Mouse (Mus musculus) neural tube, embryonic 11.5 days (tissue): ENCODE results near the gene Mkrn2. TPM values are rescaled to one million over a fixed set of nuclear protein-coding genes. Genes with fewer than 3 reads are reported as not detected.

Experiments
- ATAC-seq: fragments of 200-750 bp; cut with Nextera tagmentation; 2 replicates; pipeline ENCODE4 v1.8.0; 2017; ENCODE audit warnings: moderate number of reproducible peaks, mild to moderate bottlenecking, moderate TSS enrichment, moderate library complexity; ENCODE audit not compliant: insufficient read depth, low FRiP score, low TSS enrichment
- DNase-seq: peaks from one replicate; pipeline ENCODE4 v3.0.0-alpha.2; 2015; ENCODE audit warnings: low spot score
- H3K27ac ChIP-seq: fragments of 300-500 bp; sonication (generic); 2 replicates; pipeline ENCODE4 v1.5.1; 2014; ENCODE audit warnings: low read depth, mild to moderate bottlenecking, low read length
- H3K27me3 ChIP-seq: fragments of 300-500 bp; sonication (generic); 2 replicates; pipeline ENCODE4 v1.6.1; 2014; ENCODE audit warnings: mild to moderate bottlenecking, low read length, mixed read lengths; ENCODE audit not compliant: control insufficient read depth, insufficient read depth
- H3K36me3 ChIP-seq: fragments of 300-500 bp; sonication (generic); 2 replicates; pipeline ENCODE4 v1.6.1; 2014; ENCODE audit warnings: mild to moderate bottlenecking, low read length, moderate library complexity, mixed read lengths; ENCODE audit not compliant: control insufficient read depth, insufficient read depth
- H3K4me1 ChIP-seq: fragments of 300-500 bp; sonication (generic); 2 replicates; pipeline ENCODE4 v1.6.1; 2014; ENCODE audit warnings: low read length, mixed read lengths; ENCODE audit not compliant: control insufficient read depth, insufficient read depth
- H3K4me2 ChIP-seq: fragments of 300-500 bp; sonication (generic); 2 replicates; pipeline ENCODE4 v1.6.1; 2014; ENCODE audit warnings: low read depth, mild to moderate bottlenecking, moderate library complexity
- H3K4me3 ChIP-seq: fragments of 300-500 bp; sonication (generic); 2 replicates; pipeline ENCODE4 v1.5.1; 2014; ENCODE audit warnings: low read depth, low read length
- H3K9ac ChIP-seq: fragments of 300-500 bp; sonication (generic); 2 replicates; pipeline ENCODE4 v1.6.1; 2014; ENCODE audit warnings: mild to moderate bottlenecking, low read length
- H3K9me3 ChIP-seq: fragments of 300-500 bp; sonication (generic); 2 replicates; pipeline ENCODE4 v1.6.1; 2016; ENCODE audit warnings: low read length; ENCODE audit not compliant: control insufficient read depth
- WGBS: fragments of 180-500 bp; shearing (Covaris S2); extraction: QIAGEN DNeasy Blood & Tissue Kit; methylation state at CpG from one replicate; pipeline ENCODE4 v1.1.7; 2014; 5-methylcytosine and 5-hydroxymethylcytosine counted together
- polyA plus RNA-seq: library from polyadenylated mRNA; unstranded; fragments of >200 nt; fragmentation: Nextera tagmentation; extraction: Ambion mirVana; gene quantifications from 2 replicates; pipeline ENCODE4 v1.2.1, GENCODE M21; 2014

The Mkrn2 gene
- polyA plus RNA-seq, 1 experiment from 2014 or later = 33.1 TPM

GRCm38 (mm10) chr6:115650476-115651427 lies 49.0 kb downstream of the Mkrn2 start:
- DNase-seq (no peak), ATAC-seq (no peak)
- H3K4me1 ChIP-seq = peaks cover 3% of the 10 kb centered on the region; the same call in 1 of the 2 replicates
- no peak overlapping the region for H3K4me3 ChIP-seq
- H3K36me3 ChIP-seq = no peaks in the 10 kb centered on the region
- H3K27ac ChIP-seq = no peak overlapping the region
- no peaks in the 10 kb centered on the region for H3K9me3 ChIP-seq
- 52% methylated on average over 5 of the region's 5 CpGs for WGBS
- no peak overlapping the region for H3K9ac ChIP-seq
- no peak overlapping the region for H3K4me2 ChIP-seq
- no peaks in the 10 kb centered on the region for H3K27me3 ChIP-seq

- Histone ChIP-seq H3K9me3 (no peaks in the 10 kb centered on the region), H3K4me2 (no peak overlapping the region), H3K9ac (no peak overlapping the region), H3K36me3 (no peaks in the 10 kb centered on the region), H3K27me3 (no peaks in the 10 kb centered on the region), H3K4me1 (peaks cover 3% of the 10 kb centered on the region; the same call in 1 of the 2 replicates), H3K27ac (no peak overlapping the region), H3K4me3 (no peak overlapping the region)
- ATAC-seq = no peak
- DNase-seq = no peak
Measured at GRCm38 (mm10) chr6:115651719-115652118, 50.0 kb downstream of the Mkrn2 start.

- Histone ChIP-seq H3K27ac (no peak overlapping the region), H3K9ac (no peak overlapping the region), H3K4me1 (peaks cover 3% of the 10 kb centered on the region; the same call in 1 of the 2 replicates), H3K36me3 (no peaks in the 10 kb centered on the region), H3K4me3 (no peak overlapping the region), H3K4me2 (no peak overlapping the region), H3K27me3 (no peaks in the 10 kb centered on the region), H3K9me3 (no peaks in the 10 kb centered on the region)
- WGBS = 47% methylated on average over 2 of the region's 2 CpGs
- no peak for ATAC-seq
- DNase-seq = no peak
Measured at GRCm38 (mm10) chr6:115653939-115654338, 52.2 kb downstream of the Mkrn2 start.

- Histone ChIP-seq H3K36me3 (no peaks in the 10 kb centered on the region), H3K4me3 (no peak overlapping the region), H3K4me2 (no peak overlapping the region), H3K4me1 (no peaks in the 10 kb centered on the region), H3K9ac (no peak overlapping the region), H3K27ac (no peak overlapping the region), H3K9me3 (no peaks in the 10 kb centered on the region), H3K27me3 (no peaks in the 10 kb centered on the region)
- ATAC-seq (no peak), DNase-seq (no peak)
Measured at GRCm38 (mm10) chr6:115658802-115659201, 57.1 kb downstream of the Mkrn2 start.

GRCm38 (mm10) chr6:115664268-115664667 lies 62.6 kb downstream of the Mkrn2 start:
- Histone ChIP-seq H3K4me3 (no peak overlapping the region), H3K9ac (no peak overlapping the region), H3K9me3 (no peaks in the 10 kb centered on the region), H3K36me3 (no peaks in the 10 kb centered on the region), H3K4me2 (no peak overlapping the region), H3K27ac (no peak overlapping the region), H3K4me1 (no peaks in the 10 kb centered on the region), H3K27me3 (no peaks in the 10 kb centered on the region)
- 95% methylated on average over 3 of the region's 3 CpGs for whole genome bisulfite sequencing
- DNase-seq (no peak), ATAC-seq (no peak)

GRCm38 (mm10) chr6:115666641-115667040 lies 64.9 kb downstream of the Mkrn2 start:
- Histone ChIP-seq H3K27me3 (no peaks in the 10 kb centered on the region), H3K9me3 (no peaks in the 10 kb centered on the region), H3K36me3 (no peaks in the 10 kb centered on the region), H3K4me2 (no peak overlapping the region), H3K9ac (no peak overlapping the region), H3K27ac (no peak overlapping the region), H3K4me1 (no peaks in the 10 kb centered on the region), H3K4me3 (no peak overlapping the region)
- ATAC-seq (no peak), DNase-seq (no peak)
- 90% methylated on average over 4 of the region's 4 CpGs for WGBS

Other genes starting within 250 kb of the Mkrn2 start
- gene Pparg, start 241.0 kb upstream of the Mkrn2 start, polyA plus RNA-seq = 0.19 TPM in 1 of 2 replicates, not detected in the other
- 30.5 and 31.5 TPM in 2 replicates for gene Tsen2, start 57.2 kb upstream of the Mkrn2 start, polyA plus RNA-seq
- 0.12 TPM in 1 of 2 replicates, not detected in the other for gene Mkrn2os, start 9.3 kb upstream of the Mkrn2 start, polyA plus RNA-seq
- 158 and 161 TPM in 2 replicates for gene Raf1, start 74.7 kb downstream of the Mkrn2 start, polyA plus RNA-seq
- gene Tmem40, start 160.5 kb downstream of the Mkrn2 start, polyA plus RNA-seq = 2.0 and 2.3 TPM in 2 replicates
- 37.7 and 37.9 TPM in 2 replicates for gene Cand2, start 172.6 kb downstream of the Mkrn2 start, polyA plus RNA-seq
- gene Rpl32, start 206.8 kb downstream of the Mkrn2 start, polyA plus RNA-seq = 1,610 and 1,750 TPM in 2 replicates
- 0.80 and 1.4 TPM in 2 replicates for gene Efcab12, start 236.5 kb downstream of the Mkrn2 start, polyA plus RNA-seq